Comparison of ENCODE assay signal across 28 mouse cellular contexts in genomic region chr6:50127536-50127935, GRCm38 (mm10).
"Had no signal": no experiment of that assay in that cellular context is flagged by ENCODE, and none has a peak within 500 bp of the region (broad histone marks: within the 10 kb centered on the region; RNA-seq: fewer than 3 reads in every experiment).

No protein-coding gene starts in this region.

- H3K9me3 ChIP-seq: embryonic facial prominence, embryonic 12.5 days; embryonic facial prominence, embryonic 13.5 days; embryonic facial prominence, embryonic 15.5 days; forebrain, embryonic 10.5 days; forebrain, embryonic 15.5 days had no signal

- H3K4me2 ChIP-seq: embryonic facial prominence, embryonic 12.5 days; embryonic facial prominence, embryonic 13.5 days; embryonic facial prominence, embryonic 15.5 days; forebrain, embryonic 12.5 days; forebrain, embryonic 13.5 days; forebrain, embryonic 15.5 days had no signal

- H3K27ac ChIP-seq: embryonic facial prominence, embryonic 10.5 days; embryonic facial prominence, embryonic 12.5 days; embryonic facial prominence, embryonic 13.5 days; embryonic facial prominence, embryonic 15.5 days; forebrain, embryonic 10.5 days; forebrain, embryonic 12.5 days; forebrain, embryonic 13.5 days; forebrain, embryonic 15.5 days; gastrocnemius, adult 2 months; heart, adult 2 months had no signal

- H3K27me3 ChIP-seq: embryonic facial prominence, embryonic 12.5 days; embryonic facial prominence, embryonic 13.5 days; embryonic facial prominence, embryonic 15.5 days; forebrain, embryonic 12.5 days; forebrain, embryonic 13.5 days; forebrain, embryonic 15.5 days had no signal

- DNase-seq: cerebellum, adult 2 months; cerebellum, adult 8-10 months; cerebellum, adult 9-10 months; cerebellum, adult 9-11 months; cerebellum, postnatal 10 days; cerebellum, postnatal 14 days; cerebellum, postnatal 25 days; cerebellum, postnatal 36 days; embryo, embryonic 11 days; forebrain, postnatal 0 days; gastrocnemius, adult 2 months; gastrocnemius, postnatal 10 days; gastrocnemius, postnatal 14 days; gastrocnemius, postnatal 25 days; gastrocnemius, postnatal 36 days; heart, adult 18-20 months; heart, adult 2 months had no signal

- H3K36me3 ChIP-seq: embryonic facial prominence, embryonic 12.5 days; embryonic facial prominence, embryonic 15.5 days; forebrain, embryonic 15.5 days had no signal

- H3K9ac ChIP-seq: embryonic facial prominence, embryonic 12.5 days; embryonic facial prominence, embryonic 13.5 days; embryonic facial prominence, embryonic 15.5 days; forebrain, embryonic 12.5 days; forebrain, embryonic 13.5 days; forebrain, embryonic 15.5 days; forebrain, postnatal 0 days had no signal

- H3K4me3 ChIP-seq: embryonic facial prominence, embryonic 10.5 days; embryonic facial prominence, embryonic 12.5 days; embryonic facial prominence, embryonic 13.5 days; embryonic facial prominence, embryonic 15.5 days; erythroblast, embryonic 14.5 days; forebrain, embryonic 10.5 days; forebrain, embryonic 12.5 days; forebrain, embryonic 13.5 days; forebrain, embryonic 15.5 days; gastrocnemius, adult 2 months; heart, adult 2 months had no signal

- ATAC-seq: forebrain, embryonic 13.5 days; forebrain, embryonic 14.5 days; forebrain, embryonic 15.5 days; forebrain, embryonic 16.5 days; forebrain, postnatal 0 days had no signal

- H3K4me1 ChIP-seq: embryonic facial prominence, embryonic 10.5 days; embryonic facial prominence, embryonic 12.5 days; embryonic facial prominence, embryonic 13.5 days; embryonic facial prominence, embryonic 15.5 days; forebrain, embryonic 10.5 days; forebrain, embryonic 12.5 days; forebrain, embryonic 13.5 days; forebrain, embryonic 15.5 days had no signal
